Mouse (Mus musculus): ENCODE results near the gene Cxcr2.

The Cxcr2 gene

GRCm38 (mm10) chr1:74153461-74154184, at the start of gene Cxcr2:
Gene Cxcr2, plus strand, starts transcription at chr1:74153989.
- no peak for DNase-seq (ENCODE audit: low read depth)

DNA sequence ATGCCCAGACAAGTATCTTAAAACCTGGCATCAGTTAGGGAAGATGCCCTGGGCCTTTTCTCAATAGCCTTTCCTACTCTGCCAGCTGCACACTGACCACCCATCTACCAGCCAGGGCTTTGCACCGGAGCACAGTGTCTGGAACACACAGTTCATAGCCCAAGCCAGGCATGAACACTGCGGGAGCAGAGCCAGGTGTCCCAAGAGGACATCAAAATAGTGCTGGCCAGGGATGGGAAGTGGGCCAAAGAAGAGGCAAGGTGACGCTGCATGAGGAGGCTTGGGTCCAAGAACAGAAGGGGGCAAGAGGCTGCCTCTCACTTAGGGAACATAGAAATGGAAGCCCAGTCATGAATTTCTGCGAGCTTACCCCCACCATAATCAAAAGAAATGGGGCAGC, 48.1 kb upstream of the Cxcr2 start:
- DNase-seq (ENCODE audit: low read depth), result no peak

GRCm38 (mm10) chr1:74106214-74106613, 47.6 kb upstream of the Cxcr2 start:
- DNase-seq (ENCODE audit: low read depth), result no peak

GRCm38 (mm10) chr1:74107931-74108618, 45.7 kb upstream of the Cxcr2 start:
- no peak for DNase-seq (ENCODE audit: low read depth)

DNA sequence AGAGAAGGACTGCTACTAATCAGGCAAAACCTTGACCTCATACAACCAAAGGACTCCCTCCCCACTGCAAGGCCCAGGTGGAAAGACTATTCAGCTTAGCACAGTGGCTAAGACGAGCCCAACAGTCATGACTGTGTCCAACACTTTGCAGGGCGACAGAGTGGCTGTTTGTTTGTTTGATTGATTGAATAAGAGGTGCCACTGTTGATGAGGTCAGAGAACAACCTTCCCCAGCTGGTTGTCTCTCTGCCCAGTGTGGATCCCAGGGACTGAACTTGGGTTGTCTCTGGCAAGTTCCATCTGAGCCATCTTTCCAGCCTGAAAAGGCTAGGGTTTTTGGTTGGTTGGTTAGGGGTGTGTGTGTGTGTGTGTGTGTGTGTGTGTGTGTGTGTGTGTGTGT, 44.1 kb upstream of the Cxcr2 start:
- no peak for DNase-seq (ENCODE audit: low read depth)

DNA sequence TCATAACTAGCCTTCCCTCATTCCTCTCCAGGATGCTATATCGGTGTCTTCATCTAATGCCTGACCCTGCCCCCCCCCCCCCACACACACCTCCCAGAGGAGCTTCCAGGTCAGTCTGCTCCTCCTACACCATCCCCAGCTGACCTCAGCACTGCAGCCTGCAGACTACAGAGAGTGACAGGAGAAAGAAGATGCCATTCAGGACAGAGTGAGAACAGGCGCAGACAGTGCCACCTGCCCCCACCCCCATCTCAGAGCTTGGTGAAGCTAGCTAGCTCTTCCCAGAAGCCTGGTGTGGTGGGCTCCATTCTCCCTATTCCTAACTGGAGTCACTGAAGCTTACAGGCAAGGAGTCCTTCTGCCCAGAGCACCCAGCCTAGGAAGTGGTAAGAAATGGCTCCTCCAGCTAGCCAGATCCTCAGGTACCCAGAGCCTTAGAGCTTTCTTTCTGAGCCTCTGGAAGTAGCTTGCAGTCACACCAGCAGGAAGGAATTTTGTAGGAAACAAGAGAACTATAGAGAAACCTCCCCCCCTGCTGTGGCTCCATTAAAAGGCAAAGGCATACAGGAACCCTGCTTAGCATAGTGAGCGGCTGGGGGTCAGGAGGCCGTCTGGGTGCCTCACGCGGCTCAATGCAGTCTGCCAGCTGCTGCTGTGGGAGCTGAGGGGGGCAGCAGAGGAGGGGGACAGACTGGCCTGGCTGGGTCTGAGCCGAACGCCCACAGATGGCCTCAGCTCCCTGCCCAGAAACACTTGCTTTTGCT, 42.7 kb upstream of the Cxcr2 start:
- no peak for DNase-seq (ENCODE audit: low read depth)

DNA sequence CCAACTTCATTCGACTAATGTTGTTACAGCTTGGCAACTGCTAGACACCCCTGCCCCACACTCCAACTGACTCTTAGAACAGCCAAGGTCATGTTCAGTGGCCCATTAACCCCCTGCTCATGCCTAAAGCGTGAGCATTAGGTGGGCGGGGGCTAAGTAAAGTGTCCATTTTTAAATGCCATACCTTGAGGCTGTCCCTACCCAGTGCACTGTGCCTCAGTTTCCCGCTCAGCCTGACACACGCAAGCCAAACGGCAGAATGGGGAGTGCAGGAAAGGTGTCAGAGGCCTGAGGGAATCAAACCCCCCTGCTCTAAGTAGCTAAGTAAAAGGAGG, 42.1 kb upstream of the Cxcr2 start:
- no peak for DNase-seq (ENCODE audit: low read depth)

DNA sequence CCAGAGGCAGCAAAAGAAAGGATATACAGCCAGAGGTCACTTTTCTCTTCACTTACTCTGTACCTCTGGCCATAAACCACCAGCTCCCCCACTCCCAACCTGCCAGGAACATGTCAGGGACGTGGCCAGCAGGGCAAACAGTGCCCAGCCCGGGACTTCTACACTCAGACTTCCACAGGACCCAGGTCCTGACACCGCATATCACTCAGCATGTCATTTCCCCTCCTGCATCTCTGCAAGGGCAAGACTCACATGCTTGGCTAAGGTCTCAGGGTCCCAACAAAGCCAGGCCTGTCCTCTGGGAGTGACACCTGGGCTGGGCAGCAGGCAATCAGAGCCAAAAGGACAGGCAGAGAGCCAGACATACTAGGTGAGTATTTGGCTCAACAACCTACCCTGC, 40.7 kb upstream of the Cxcr2 start:
- no peak for DNase-seq (ENCODE audit: low read depth)

DNA sequence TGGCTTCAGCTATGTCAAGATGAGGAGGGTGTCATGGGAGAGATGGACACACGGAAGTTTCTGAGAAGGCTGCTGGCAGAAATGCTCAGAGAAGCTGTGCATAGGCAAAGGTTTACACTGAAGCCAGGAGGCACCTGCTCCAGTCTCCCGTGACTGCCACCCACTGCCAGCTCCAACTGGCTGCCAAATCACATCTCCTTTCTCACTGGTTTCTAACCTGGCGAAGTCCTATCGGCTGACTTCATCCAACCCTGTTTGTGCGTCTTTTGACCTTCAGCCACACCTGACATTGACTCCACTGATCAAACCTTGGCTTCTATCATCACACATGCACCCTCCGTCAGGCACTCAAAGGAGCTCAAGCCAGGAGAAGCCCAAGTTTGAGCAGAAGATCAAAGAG, 35.9 kb upstream of the Cxcr2 start:
- no peak for DNase-seq (ENCODE audit: low read depth)

GRCm38 (mm10) chr1:74119115-74119514, 34.7 kb upstream of the Cxcr2 start:
- no peak for DNase-seq (ENCODE audit: low read depth)

- DNase-seq (ENCODE audit: low read depth), result no peak
These were observed 32.7 kb upstream of the Cxcr2 start for GRCm38 (mm10) chr1:74121138-74121537.

DNA sequence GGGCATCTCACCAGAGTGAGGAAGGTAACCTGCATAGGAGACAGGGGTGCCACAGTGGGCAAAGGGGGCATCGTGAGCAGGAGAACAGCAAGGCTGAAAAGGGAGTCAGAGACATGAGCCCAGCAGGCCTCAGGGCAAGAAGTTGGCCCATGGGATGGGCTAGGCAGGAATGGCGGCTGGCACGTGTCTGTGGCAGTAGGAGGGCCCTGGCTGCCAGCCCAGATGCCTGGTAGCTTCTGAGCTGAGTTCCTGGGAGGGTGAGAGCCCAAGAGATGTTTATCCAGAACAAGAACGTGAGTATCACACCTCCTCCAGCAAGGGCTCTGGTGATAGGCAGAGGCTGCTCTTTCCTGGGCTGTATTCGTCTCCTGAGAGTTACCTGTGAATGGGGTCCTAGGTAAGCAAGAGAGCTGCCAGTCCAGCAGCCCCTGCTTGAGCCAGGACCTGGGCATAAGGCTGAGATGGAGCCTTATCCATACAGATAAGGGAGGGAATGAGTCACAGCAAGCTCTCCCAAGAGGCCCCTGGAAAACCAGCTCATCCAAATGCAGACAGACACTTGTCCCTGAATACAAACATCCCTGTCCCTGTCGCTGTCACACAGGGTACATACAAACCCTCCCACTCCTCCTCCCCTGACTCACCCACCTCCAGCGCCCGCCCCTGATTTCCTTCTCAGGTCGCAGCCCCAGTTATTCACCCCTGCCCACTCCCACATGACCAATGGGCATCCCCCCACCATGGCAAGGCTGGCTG, 31.8 kb upstream of the Cxcr2 start:
- DNase-seq (ENCODE audit: low read depth), result no peak

DNA sequence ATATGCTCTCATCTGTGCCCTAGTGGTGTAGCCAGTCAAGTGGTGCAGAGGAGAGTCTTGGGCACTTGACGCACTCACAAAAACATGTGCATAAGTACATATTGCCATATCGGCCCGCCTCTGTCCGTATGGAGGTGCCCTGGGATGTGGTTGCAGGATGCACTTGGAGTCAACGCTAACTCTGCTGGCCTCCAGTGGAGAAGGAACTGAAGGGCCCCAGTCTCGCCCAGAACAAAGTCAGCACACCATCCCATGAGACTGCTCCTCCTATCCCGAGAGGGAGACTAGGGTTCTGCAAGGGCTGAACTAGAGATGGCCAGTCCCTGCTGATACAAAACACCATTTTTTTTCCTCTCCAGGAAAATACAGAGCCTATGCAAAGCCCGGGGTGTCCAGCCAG, 30.6 kb upstream of the Cxcr2 start:
- DNase-seq (ENCODE audit: low read depth), result no peak

GRCm38 (mm10) chr1:74124021-74124981, 29.5 kb upstream of the Cxcr2 start, which contains the start of gene Tns1:
Gene Tns1, minus strand, starts transcription at chr1:74124449.
- peak; percentile 72 for DNase-seq (ENCODE audit: low read depth)

DNA sequence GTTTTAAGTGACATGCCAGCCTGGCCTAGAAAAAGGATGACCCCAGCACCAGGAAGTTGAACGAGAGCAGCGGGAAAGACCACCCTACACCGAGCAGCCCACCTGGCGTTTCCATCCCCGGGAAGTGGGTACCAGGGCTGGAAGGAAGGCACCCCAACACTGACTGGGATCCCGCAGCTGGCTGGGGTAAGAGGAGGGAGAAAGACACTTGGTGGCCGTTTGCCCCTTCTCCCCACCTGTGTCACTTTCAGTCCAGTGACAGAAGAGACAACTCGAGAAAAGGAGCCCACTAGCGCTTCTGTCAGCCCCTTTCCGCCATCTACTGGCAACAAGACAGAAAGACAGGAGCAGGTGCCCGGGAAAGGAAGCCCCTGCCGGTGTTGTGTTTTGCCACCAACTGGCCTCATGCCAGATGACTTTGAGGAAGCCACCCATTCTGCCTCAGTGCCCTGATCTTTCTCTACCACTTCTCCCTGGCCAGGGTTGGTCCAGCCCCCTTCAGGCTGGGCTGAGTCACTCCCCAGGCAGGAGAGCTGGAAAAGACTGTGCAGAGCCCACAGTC, 28.7 kb upstream of the Cxcr2 start, which contains the start of gene Rufy4:
Rufy4 (plus strand) TSS at position 551 of the 562 bp plus-strand sequence.
- peak; percentile 88 for DNase-seq (ENCODE audit: low read depth)

- DNase-seq (ENCODE audit: low read depth), result no peak
These were observed 22.7 kb upstream of the Cxcr2 start for GRCm38 (mm10) chr1:74130883-74131659.

DNA sequence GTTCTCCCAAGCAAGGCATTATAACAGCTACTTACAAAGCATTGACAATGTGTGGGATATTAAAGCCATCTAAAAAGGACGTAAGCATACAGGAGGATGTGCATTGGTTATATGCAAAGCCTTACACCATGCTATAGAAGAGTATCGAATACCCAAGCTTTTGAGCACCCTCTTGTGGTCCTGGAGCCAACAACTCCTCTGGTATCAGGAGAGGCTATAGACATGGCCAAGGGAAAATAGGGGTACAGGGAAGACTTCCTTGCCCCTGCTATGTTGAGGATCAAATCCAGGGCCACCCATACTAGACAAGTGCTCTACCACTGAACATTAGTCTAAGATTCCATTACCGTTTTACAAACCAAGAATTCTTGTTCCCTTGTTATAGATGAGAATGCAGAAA, 21.8 kb upstream of the Cxcr2 start:
- DNase-seq (ENCODE audit: low read depth), result no peak

GRCm38 (mm10) chr1:74133954-74134353, 19.8 kb upstream of the Cxcr2 start:
- DNase-seq (ENCODE audit: low read depth), result no peak

GRCm38 (mm10) chr1:74135326-74135950, 18.4 kb upstream of the Cxcr2 start:
- no peak for DNase-seq (ENCODE audit: low read depth)
